Mouse (Mus musculus) spleen, adult 2 months (tissue): ENCODE results near the gene Gm20431.

Source experiments
- CTCF ChIP-seq: fragments of 200-500 bp; IDR thresholded peaks from 2 replicates; pipeline ENCODE4 v1.5.1; 2011; ENCODE audit warnings: mild to moderate bottlenecking, inconsistent platforms; ENCODE audit not compliant: insufficient read depth, insufficient read length, insufficient replicate concordance; ENCODE audit errors: extremely low read depth
- POLR2A ChIP-seq: fragments of 200-500 bp; IDR thresholded peaks from 2 replicates; pipeline ENCODE4 v1.6.1; 2011; ENCODE audit warnings: low read depth, low read length, inconsistent platforms

DNA sequence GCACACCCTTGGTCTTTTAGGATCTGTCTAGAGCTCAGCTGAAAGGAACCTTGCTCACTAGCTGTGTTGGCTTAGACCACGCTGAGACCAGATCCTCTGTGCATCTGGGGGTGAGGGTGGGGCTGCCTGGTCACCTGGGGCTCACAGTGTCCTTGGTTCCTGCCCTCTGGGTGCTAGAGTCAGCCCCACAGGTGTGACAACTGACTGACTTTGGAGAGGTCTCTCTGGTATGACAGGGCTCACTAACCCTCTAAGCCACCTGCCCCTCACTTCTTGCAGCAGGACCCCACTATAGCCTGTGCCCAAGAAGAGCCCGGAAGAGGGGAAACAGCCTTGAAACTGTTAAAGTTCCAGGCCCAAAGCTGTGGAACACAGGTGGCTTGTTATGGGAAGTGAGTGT is 58.9 kb downstream of the Gm20431 start:
- no peak for TF ChIP-seq CTCF
- no peak for TF ChIP-seq POLR2A
